Mouse (Mus musculus): ENCODE data around the gene Rasip1.

The Rasip1 gene

DNA sequence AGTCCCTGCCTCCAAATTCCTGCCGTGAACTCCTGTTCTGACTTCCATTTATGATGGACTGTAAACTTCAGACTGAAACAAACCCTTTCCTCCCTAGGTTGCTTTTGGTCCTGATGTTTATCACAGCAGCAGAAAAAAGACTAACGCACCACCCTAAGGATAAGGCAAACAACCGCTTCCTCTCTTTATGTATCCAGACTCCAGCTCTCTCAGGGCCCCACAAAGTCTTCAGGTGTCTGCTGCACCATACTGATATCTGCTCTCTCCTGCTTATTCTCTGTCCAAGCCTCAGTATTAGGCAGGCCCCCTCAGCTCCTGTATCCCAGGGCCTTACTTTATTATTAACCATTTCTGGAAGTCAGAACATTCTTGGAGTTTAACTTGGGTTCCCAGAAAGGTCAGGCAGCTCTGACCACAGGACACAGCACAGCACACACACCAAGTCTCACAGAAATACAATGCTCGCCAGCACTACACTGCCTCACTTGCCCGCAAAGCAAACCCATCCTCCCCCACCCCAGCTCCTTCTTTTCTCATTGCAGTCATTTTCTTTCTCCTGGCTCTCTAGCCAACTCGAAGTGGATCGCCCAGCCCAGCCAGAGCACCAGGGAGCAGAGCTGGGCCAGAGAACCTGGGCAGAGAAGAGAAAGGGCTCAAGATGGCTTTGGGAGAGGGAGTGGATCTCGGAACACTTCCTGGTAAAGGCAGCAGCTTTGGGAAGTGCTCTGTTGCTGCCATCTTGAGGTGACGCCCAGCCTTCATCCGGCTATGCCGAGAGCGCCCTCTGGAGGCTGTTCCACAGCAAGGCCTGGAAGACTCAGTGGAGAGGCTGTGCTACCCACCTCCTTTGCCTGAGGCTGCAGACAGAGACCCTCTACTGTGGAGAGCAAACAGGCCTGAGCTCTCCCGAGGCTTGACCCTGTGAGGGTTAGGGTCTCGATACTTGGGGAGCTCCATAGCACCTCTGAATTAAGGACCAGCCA is 55.1 kb downstream of the Rasip1 start:
- intact Hi-C loops (cut with DNase I), result loop anchor here (5.0 kb wide), 2 partner anchors 40 to 90 kb away; no protein-coding TSS in a partner anchor

DNA sequence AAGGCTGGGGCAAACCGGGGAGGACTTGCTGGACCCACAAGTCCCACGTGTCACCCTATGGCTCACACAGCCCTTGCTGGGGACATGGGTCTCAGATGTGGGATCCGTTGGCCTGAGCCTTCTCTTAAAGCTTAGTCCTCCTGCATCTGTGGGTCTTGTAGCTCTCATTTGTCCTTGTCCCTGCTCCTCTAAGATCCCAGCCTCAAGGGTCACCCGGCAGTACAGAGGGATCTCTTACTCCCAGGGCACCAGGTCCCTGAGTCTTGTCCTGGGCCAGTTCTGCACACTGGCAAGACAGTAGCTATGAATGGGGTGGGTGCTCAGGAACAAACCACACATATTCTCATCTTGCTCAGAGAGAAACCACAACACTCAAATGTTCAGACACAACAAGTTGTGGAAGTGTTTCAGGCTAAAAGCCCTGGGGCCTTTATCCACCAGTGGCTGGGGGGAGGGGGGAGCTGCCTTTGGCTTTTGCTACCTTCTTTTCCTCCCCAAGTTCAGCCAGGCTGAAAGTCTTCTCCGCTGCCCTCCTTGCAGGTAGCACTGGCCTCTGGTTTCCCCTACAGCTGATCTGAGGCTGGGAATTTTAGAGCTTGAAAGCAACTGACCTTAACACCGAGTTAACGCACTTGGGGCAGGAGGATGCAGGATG is 56.2 kb downstream of the Rasip1 start, which contains the start of gene Ntn5:
Gene Ntn5, plus strand, starts transcription at position 627 of the 655 bp plus-strand sequence.
- intact Hi-C loops (cut with DNase I), result loop anchor here (5.0 kb wide), 2 partner anchors 41 to 91 kb away; no protein-coding TSS in a partner anchor

DNA sequence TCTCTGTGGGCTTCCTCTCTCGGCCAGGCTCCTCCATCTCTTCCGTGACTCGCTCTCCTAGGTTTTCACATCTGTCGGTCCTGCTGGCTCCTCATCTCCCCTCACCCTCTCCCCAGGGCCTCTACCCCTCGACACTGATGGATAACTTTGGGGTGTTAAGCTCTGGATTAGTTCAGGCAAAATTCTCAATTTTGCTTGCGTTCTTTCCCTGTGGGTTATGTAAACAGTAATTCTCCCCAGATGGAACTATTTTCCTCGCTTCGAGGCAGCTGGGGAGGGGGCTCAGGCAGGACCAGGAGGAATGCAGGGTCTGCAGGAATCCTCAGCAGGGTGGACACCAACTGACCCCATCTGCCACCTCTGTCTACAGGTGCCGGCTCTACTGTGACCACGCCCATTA is 58.5 kb downstream of the Rasip1 start:
- intact Hi-C loops (cut with DNase I), result no loop called here

DNA sequence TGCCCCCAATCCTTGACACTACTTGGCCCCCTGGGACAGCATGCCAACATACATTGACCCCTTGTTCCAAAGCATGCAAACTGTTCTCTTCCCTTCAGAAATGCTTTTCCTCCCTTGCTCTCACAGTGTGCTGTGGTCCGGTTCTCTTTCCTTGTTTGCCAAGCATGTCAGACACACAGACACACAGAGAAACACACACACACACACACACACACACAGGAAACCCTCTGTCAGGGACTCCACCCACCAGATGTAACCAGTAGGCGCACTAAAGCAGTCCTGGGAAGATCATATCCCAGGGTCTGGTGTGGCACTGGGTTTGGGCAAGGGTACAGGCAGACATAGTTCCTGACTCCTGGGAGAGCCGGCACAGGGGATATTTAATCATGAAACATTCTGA is 59.6 kb downstream of the Rasip1 start:
- intact Hi-C loops (cut with DNase I), result no loop called here
